Mouse (Mus musculus) spleen, embryonic (tissue): ENCODE data around the gene Gm2042.
"Not testable (repeated sequence)": the region's sequence is repeated elsewhere in the genome, so short reads cannot be mapped to it uniquely, and the experiment has no call there.

Source experiments
- CTCF ChIA-PET: fragments of 350-600 bp; sonication (Branson Sonifier 250); formaldehyde crosslinking; loops from one replicate; lab custom pipeline; 2022; lab: Charles Lee

Gene Gm2042

GRCm38 (mm10) chr12:87953780-87954179, at the start of gene Gm2042:
Gene Gm2042 (plus strand): TSS chr12:87954080.
- CTCF ChIA-PET: not testable (repeated sequence)

GRCm38 (mm10) chr12:87919721-87920120, 34.2 kb upstream of the Gm2042 start, which contains the start of gene Gm2035:
Gene Gm2035 (minus strand): TSS chr12:87919857.
- CTCF ChIA-PET: not testable (repeated sequence)

- CTCF ChIA-PET: not testable (repeated sequence)
Measured at GRCm38 (mm10) chr12:87984000-87984399, 30.1 kb downstream of the Gm2042 start.

GRCm38 (mm10) chr12:88004118-88004517, 50.2 kb downstream of the Gm2042 start:
- CTCF ChIA-PET: not testable (repeated sequence)
